Mouse (Mus musculus) midbrain, embryonic 16.5 days (tissue): ENCODE data around the gene Ugcg. TPM values are rescaled to one million over a fixed set of nuclear protein-coding genes. Genes with fewer than 3 reads are reported as not detected.

ENCODE experiments used
- ATAC-seq: fragments of 200-750 bp; cut with Nextera tagmentation; 2 replicates; pipeline ENCODE4 v1.8.0; 2017; ENCODE audit warnings: moderate TSS enrichment
- H3K27ac ChIP-seq: fragments of 300-500 bp; sonication (generic); 2 replicates; pipeline ENCODE4 v1.5.1; 2014; ENCODE audit warnings: mild to moderate bottlenecking, low read length, mixed read lengths
- H3K27me3 ChIP-seq: fragments of 300-500 bp; sonication (generic); 2 replicates; pipeline ENCODE4 v1.6.1; 2014; ENCODE audit warnings: low read depth, low read length, mixed read lengths; ENCODE audit not compliant: control insufficient read depth, insufficient read depth
- H3K36me3 ChIP-seq: fragments of 300-500 bp; sonication (generic); 2 replicates; pipeline ENCODE4 v1.6.1; 2014; ENCODE audit warnings: mild to moderate bottlenecking, low read length, moderate library complexity, mixed read lengths; ENCODE audit not compliant: control insufficient read depth, insufficient read depth
- H3K4me1 ChIP-seq: fragments of 300-500 bp; sonication (generic); 2 replicates; pipeline ENCODE4 v1.6.1; 2014; ENCODE audit warnings: mild to moderate bottlenecking, low read length, mixed read lengths; ENCODE audit not compliant: control insufficient read depth, insufficient read depth
- H3K4me2 ChIP-seq: fragments of 300-500 bp; sonication (generic); 2 replicates; pipeline ENCODE4 v1.6.1; 2014; ENCODE audit warnings: mild to moderate bottlenecking, low read length, mixed read lengths
- H3K4me3 ChIP-seq: fragments of 300-500 bp; sonication (generic); 2 replicates; pipeline ENCODE4 v1.5.1; 2014; ENCODE audit warnings: low read depth, mild to moderate bottlenecking, low read length, moderate library complexity, mixed read lengths
- H3K9ac ChIP-seq: fragments of 300-500 bp; sonication (generic); 2 replicates; pipeline ENCODE4 v1.6.1; 2014; ENCODE audit warnings: low read depth, low read length, mixed read lengths
- H3K9me3 ChIP-seq: fragments of 300-500 bp; sonication (generic); replicated peaks from 2 replicates; pipeline ENCODE4 v1.6.1; 2014; ENCODE audit warnings: mild to moderate bottlenecking, low read length, mixed read lengths; ENCODE audit not compliant: control insufficient read depth, poor library complexity, severe bottlenecking
- WGBS: fragments of 180-500 bp; shearing (Covaris S2); extraction: QIAGEN DNeasy Blood & Tissue Kit; methylation state at CpG from one replicate; pipeline ENCODE4 v1.1.7; 2014; 5-methylcytosine and 5-hydroxymethylcytosine counted together
- polyA plus RNA-seq: library from polyadenylated mRNA; unstranded; fragments of >200 nt; fragmentation: Nextera tagmentation; extraction: Ambion mirVana; gene quantifications from 2 replicates; pipeline ENCODE4 v1.2.1, GENCODE M21; 2015

The Ugcg gene
- polyA plus RNA-seq, 1 experiment from 2014 or later = 18.1 TPM

GRCm38 (mm10) chr4:59228951-59229350, 39.9 kb downstream of the Ugcg start:
- Histone ChIP-seq H3K9me3 (no peaks in the 10 kb centered on the region), H3K27ac (no peak overlapping the region), H3K9ac (no peak overlapping the region), H3K36me3 (0 out of 2 replicates have a peak, but pooled peaks cover 2% of the 10 kb centered on the region), H3K4me3 (no peak overlapping the region), H3K4me1 (no peaks in the 10 kb centered on the region), H3K27me3 (no peaks in the 10 kb centered on the region), H3K4me2 (no peak overlapping the region)
- no peak for ATAC-seq

GRCm38 (mm10) chr4:59231266-59232055, 42.4 kb downstream of the Ugcg start:
- 93% methylated on average over 6 of the region's 6 CpGs for WGBS
- 0 out of 2 replicates have a peak overlapping the region, but pooled peaks have one; percentile 5 for H3K27ac ChIP-seq

GRCm38 (mm10) chr4:59234014-59234413, 45.0 kb downstream of the Ugcg start:
- Histone ChIP-seq H3K4me1 (no peaks in the 10 kb centered on the region), H3K36me3 (no peaks in the 10 kb centered on the region), H3K9ac (no peak overlapping the region), H3K27me3 (no peaks in the 10 kb centered on the region), H3K4me2 (no peak overlapping the region), H3K4me3 (no peak overlapping the region), H3K9me3 (no peaks in the 10 kb centered on the region), H3K27ac (no peak overlapping the region)
- WGBS = 97% methylated on average over 7 of the region's 10 CpGs
- no peak for ATAC-seq

More at GRCm38 (mm10) chr4:59231266-59232055, 42.4 kb downstream of the Ugcg start:
- Histone ChIP-seq H3K27me3 (no peaks in the 10 kb centered on the region), H3K4me1 (no peaks in the 10 kb centered on the region), H3K4me3 (no peak overlapping the region), H3K36me3 (no peaks in the 10 kb centered on the region), H3K9ac (no peak overlapping the region), H3K9me3 (no peaks in the 10 kb centered on the region), H3K4me2 (no peak overlapping the region)
- no peak for ATAC-seq

- Histone ChIP-seq H3K36me3 (no peaks in the 10 kb centered on the region), H3K9ac (no peak overlapping the region), H3K9me3 (no peaks in the 10 kb centered on the region), H3K27me3 (no peaks in the 10 kb centered on the region), H3K4me1 (no peaks in the 10 kb centered on the region), H3K4me3 (no peak overlapping the region), H3K27ac (no peak overlapping the region), H3K4me2 (no peak overlapping the region)
- 93% methylated on average over 23 of the region's 23 CpGs for WGBS
- ATAC-seq = no peak
These were observed 45.6 kb downstream of the Ugcg start for GRCm38 (mm10) chr4:59234451-59235216.

- no peak for ATAC-seq
- Histone ChIP-seq H3K9me3 (no peaks in the 10 kb centered on the region), H3K36me3 (no peaks in the 10 kb centered on the region), H3K27me3 (no peaks in the 10 kb centered on the region), H3K4me1 (no peaks in the 10 kb centered on the region), H3K27ac (no peak overlapping the region), H3K4me2 (no peak overlapping the region), H3K4me3 (no peak overlapping the region), H3K9ac (no peak overlapping the region)
- 94% methylated on average over 3 of the region's 3 CpGs for WGBS
These were observed 47.3 kb downstream of the Ugcg start for GRCm38 (mm10) chr4:59236362-59236761.

- no peaks in the 10 kb centered on the region for H3K4me1 ChIP-seq
- H3K4me3 ChIP-seq = no peak overlapping the region
- no peak overlapping the region for H3K9ac ChIP-seq
- 74% methylated on average over 9 of the region's 9 CpGs for WGBS
- no peak overlapping the region for H3K4me2 ChIP-seq
- H3K36me3 ChIP-seq = no peaks in the 10 kb centered on the region
- no peaks in the 10 kb centered on the region for H3K27me3 ChIP-seq
- no peak for ATAC-seq
- no peak overlapping the region for H3K27ac ChIP-seq
- H3K9me3 ChIP-seq = no peaks in the 10 kb centered on the region
These were observed 49.7 kb downstream of the Ugcg start for GRCm38 (mm10) chr4:59238641-59239311.

GRCm38 (mm10) chr4:59239312-59239728, 50.3 kb downstream of the Ugcg start:
- Histone ChIP-seq H3K36me3 (no peaks in the 10 kb centered on the region), H3K4me2 (no peak overlapping the region), H3K27me3 (no peaks in the 10 kb centered on the region), H3K4me1 (no peaks in the 10 kb centered on the region), H3K27ac (no peak overlapping the region), H3K4me3 (no peak overlapping the region), H3K9me3 (no peaks in the 10 kb centered on the region), H3K9ac (no peak overlapping the region)
- ATAC-seq = no peak
- 44% methylated on average over 9 of the region's 9 CpGs for WGBS

GRCm38 (mm10) chr4:59240160-59240559, 51.1 kb downstream of the Ugcg start:
- Histone ChIP-seq H3K27me3 (no peaks in the 10 kb centered on the region), H3K27ac (no peak overlapping the region), H3K4me1 (no peaks in the 10 kb centered on the region), H3K4me2 (no peak overlapping the region), H3K9ac (no peak overlapping the region), H3K9me3 (no peaks in the 10 kb centered on the region), H3K4me3 (no peak overlapping the region), H3K36me3 (no peaks in the 10 kb centered on the region)
- 95% methylated on average over 9 of the region's 9 CpGs for WGBS
- no peak for ATAC-seq

- no peak overlapping the region for H3K27ac ChIP-seq
- WGBS = 91% methylated on average over 4 of the region's 4 CpGs
- no peak overlapping the region for H3K4me3 ChIP-seq
- H3K36me3 ChIP-seq = no peaks in the 10 kb centered on the region
- no peak overlapping the region for H3K9ac ChIP-seq
- no peaks in the 10 kb centered on the region for H3K9me3 ChIP-seq
- H3K27me3 ChIP-seq = no peaks in the 10 kb centered on the region
- H3K4me1 ChIP-seq = no peaks in the 10 kb centered on the region
- no peak overlapping the region for H3K4me2 ChIP-seq
- no peak for ATAC-seq
These were observed 52.0 kb downstream of the Ugcg start for GRCm38 (mm10) chr4:59241096-59241495.
